Mouse (Mus musculus) urinary bladder, postnatal 25 days (tissue): Measurements from ENCODE around the gene Rxra.
A peak's percentile ranks its signal among the peaks of the same experiment; 100 is the strongest.

Source experiments
- DNase-seq: peaks from one replicate; pipeline ENCODE4 v3.0.0; 2022; ENCODE audit warnings: low spot score

The Rxra gene

GRCm38 (mm10) chr2:27740091-27740608 lies 63.9 kb downstream of the Rxra start:
- DNase-seq, result peak; percentile 76

DNA sequence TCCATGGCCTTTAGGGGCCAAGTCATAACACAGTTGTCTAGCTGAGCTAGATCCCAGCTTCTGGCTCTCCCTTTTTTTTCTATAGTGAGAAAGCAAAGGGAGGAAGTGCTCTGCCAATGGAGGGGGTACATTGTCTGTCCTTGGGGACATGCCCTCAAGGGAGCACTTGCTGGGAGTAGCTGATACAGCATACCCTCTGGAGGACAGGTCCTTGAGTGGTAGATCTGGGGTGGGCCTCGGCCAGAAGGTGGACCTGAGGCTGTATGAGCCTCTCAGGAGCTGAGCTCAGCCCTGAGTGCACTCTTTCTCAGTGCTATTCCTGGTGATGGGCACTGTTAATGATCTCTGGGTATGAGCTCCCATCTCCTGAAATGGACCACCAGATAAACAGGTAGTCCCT lies 66.9 kb downstream of the Rxra start:
- no peak for DNase-seq

DNA sequence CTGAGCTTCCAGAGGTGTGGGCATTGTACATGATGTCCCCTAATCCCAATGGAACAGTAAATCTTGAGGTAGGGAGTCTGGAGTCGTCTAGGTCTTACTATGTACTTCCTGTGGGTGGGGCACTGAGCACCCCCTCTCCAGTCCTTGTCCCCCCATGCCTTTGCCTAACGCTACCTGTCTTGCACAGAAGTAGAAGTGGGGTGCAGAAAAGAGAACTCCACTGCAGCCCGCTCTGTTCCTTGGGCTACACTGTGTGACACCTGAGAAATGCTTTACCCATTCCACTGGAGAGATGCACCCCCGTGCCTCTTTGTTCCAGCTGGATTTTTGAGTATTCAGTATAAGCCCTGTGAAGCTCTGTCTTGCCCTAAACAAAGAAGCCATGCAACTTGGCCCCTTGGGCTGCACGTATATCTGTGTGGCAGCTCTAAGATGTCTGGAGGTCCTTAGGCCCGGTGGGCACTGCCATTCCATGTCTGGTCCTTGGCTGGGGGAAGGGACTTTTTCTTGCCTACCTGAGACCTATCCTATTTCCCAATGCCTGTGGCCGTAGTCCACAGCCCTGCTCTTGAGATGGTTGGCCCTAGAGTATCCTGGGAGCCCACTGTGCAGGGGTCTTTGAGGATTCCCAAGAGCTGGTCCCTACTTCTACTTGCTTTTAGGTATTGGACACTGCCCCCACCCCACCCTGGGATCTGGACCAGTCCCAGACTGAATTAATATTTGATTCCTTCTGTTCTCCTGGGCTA lies 67.8 kb downstream of the Rxra start:
- DNase-seq, result no peak

- peak; percentile 72 for DNase-seq
Observed at GRCm38 (mm10) chr2:27744612-27745351, 68.5 kb downstream of the Rxra start.

GRCm38 (mm10) chr2:27745673-27746620 lies 69.7 kb downstream of the Rxra start:
- DNase-seq, result no peak

DNA sequence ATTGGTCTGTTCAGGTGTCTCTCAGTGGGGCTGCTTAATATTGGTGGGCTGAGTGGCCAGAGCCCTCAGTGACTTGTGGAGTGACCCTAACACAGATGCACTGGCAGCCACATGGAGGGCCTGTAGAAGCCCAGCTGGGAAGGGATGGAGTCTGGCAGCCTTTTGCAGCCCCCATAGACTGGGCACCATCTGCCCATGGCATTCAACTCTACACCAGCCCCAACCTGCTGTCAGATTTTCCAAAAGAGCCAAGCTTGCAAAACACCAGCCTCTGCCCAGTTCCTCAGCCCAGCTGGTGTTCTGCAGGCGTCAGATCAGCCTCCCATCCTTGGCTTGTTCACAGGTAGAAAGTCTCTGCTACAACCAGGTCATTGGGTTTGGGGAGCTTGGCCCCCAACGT lies 70.6 kb downstream of the Rxra start:
- DNase-seq, result no peak

GRCm38 (mm10) chr2:27748984-27749383 lies 72.7 kb downstream of the Rxra start:
- DNase-seq, result no peak

DNA sequence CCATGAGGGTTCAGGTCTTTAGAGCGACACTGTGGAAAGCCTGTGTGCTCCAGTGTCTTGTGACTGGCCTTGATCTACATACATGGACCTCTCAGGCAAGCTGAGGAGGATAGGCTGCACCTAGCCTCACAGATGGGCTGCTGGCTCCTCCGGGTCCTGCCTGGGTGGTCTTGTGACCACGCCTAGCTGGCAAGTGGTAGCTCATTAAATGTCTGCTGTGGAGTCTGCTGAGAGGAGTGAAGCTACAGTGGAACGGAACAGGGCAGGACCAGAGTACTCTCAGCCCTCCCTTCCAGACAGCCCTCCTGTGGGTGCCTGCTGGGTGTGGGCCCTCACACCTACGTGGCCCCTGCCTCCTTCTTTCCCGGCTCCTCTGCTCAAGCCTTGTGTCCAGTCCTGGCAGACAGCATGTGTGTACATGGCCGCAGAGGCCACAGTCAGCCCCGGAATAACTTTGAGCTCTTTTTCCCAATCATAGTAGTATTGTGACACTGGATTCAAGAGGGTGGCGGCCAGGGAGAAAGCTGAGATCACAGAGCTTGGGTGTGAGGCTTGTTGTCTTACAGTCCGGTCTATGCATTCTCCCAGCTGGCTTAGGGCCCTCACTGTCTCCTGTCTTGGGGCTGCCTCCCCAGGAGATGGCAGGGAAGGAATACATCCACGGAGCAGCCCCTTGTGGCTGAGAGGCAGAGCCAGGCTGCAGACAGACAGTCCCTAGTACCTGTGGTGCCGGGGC lies 74.3 kb downstream of the Rxra start:
- DNase-seq, result no peak

DNA sequence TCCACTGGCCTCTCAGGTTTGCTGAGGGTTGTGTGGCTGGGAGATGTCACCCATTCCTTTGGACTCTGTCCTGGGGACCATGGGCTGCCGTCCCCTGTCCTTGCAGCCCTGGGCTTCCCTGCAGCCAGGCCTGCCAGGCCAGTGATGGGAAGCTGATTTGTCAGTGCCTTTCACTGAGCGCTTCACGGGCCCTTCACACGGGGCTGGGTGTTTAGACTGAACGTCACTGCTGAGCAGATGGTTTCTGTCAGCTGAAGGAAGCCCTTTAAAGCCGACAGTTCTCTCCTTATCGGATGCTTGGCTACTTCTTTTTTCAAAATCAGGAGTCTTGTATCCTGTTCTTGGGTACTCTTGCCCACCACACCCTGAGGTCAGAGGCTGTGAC lies 74.9 kb downstream of the Rxra start:
- no peak for DNase-seq

- DNase-seq, result no peak
Observed at GRCm38 (mm10) chr2:27751803-27752202, 75.6 kb downstream of the Rxra start.

DNA sequence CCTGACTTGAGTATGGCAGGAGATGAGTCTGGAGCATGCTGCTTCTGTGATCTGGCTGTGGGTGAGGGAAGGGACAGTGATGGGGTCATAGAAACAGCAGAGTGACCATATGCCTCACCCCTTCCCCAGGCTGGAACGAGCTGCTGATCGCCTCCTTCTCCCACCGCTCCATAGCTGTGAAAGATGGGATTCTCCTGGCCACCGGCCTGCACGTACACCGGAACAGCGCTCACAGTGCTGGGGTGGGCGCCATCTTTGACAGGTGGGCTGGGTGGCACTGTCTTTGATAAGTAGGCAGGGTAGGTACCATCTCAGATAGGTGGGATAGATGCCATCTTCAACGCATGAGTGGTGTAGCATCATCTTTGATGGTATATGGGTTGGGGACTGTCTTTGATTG lies 77.9 kb downstream of the Rxra start:
- no peak for DNase-seq

GRCm38 (mm10) chr2:27755986-27756641 lies 79.9 kb downstream of the Rxra start:
- no peak for DNase-seq

GRCm38 (mm10) chr2:27758414-27759301 lies 82.4 kb downstream of the Rxra start:
- DNase-seq, result peak; percentile 82

- no peak for DNase-seq
Observed at GRCm38 (mm10) chr2:27759431-27759830, 83.2 kb downstream of the Rxra start.

GRCm38 (mm10) chr2:27761260-27761995 lies 85.2 kb downstream of the Rxra start:
- DNase-seq, result no peak

- no peak for DNase-seq
Observed at GRCm38 (mm10) chr2:27761996-27762340, 85.7 kb downstream of the Rxra start.

GRCm38 (mm10) chr2:27762509-27762908 lies 86.3 kb downstream of the Rxra start:
- no peak for DNase-seq

GRCm38 (mm10) chr2:27762920-27763780 lies 86.9 kb downstream of the Rxra start:
- no peak for DNase-seq
